Mouse (Mus musculus) cortical plate, adult 2 months (tissue): ENCODE results near the gene Igfbpl1. TPM values are rescaled to one million over a fixed set of nuclear protein-coding genes. Genes with fewer than 3 reads are reported as not detected.

Experiments used
- H3K27ac ChIP-seq: fragments of 200-500 bp; 2 replicates; pipeline ENCODE4 v1.5.1; 2012; ENCODE audit warnings: low read length, control low read depth, inconsistent platforms; ENCODE audit not compliant: insufficient read depth
- H3K4me1 ChIP-seq: fragments of 200-500 bp; 2 replicates; pipeline ENCODE4 v1.6.1; 2011; ENCODE audit warnings: low read length; ENCODE audit not compliant: control insufficient read depth, insufficient read depth
- H3K4me3 ChIP-seq: fragments of 200-500 bp; 2 replicates; pipeline ENCODE4 v1.5.1; 2011; ENCODE audit warnings: mild to moderate bottlenecking, low read length, control low read depth; ENCODE audit not compliant: insufficient read depth
- CTCF ChIP-seq: fragments of 200-500 bp; IDR thresholded peaks from 2 replicates; pipeline ENCODE4 v1.5.1; 2011; ENCODE audit warnings: mild to moderate bottlenecking, control low read depth, low read length; ENCODE audit not compliant: insufficient read depth; ENCODE audit errors: extremely low read depth
- POLR2A ChIP-seq: fragments of 200-500 bp; IDR thresholded peaks from 2 replicates; pipeline ENCODE4 v1.6.1; 2011; ENCODE audit warnings: mild to moderate bottlenecking, low read length, control low read depth; ENCODE audit not compliant: insufficient read depth; ENCODE audit errors: extremely low read depth
- polyA plus RNA-seq: library from polyadenylated mRNA; depleted of rRNA; stranded (reverse); fragments of >200 nt; gene quantifications from 2 replicates; pipeline ENCODE4 v1.2.3, GENCODE M21; 2012

The Igfbpl1 gene
- polyA plus RNA-seq, 1 experiment: 1.2 TPM

GRCm38 (mm10) chr4:45799956-45800537, 26.7 kb downstream of the Igfbpl1 start:
- H3K4me1 ChIP-seq: no peaks in the 10 kb centered on the region
- no peak overlapping the region for H3K27ac ChIP-seq
- TF ChIP-seq CTCF (no peak), POLR2A (no peak)
- H3K4me3 ChIP-seq: no peak overlapping the region

DNA sequence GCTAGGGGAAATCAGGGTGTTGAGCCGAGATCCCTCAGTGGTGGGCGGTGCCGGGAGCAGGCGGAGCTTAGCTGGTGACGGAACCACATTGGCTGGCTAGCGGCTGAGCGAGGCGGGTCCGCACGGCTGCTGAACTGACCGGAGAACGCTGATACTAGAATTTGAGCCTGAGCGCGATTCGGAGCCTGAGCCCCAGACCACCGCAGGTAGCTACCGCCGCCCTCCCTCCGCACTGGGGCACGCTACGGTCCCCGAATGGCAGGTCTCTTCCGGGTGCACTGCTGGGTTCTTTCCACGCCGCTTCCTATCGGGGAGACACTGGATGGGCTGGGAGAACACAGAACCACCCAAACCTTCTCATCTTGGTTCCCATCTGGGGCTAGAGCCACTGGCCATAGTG, 27.8 kb downstream of the Igfbpl1 start, which contains the start of gene Aldh1b1:
Gene Aldh1b1 (plus strand): TSS at position 59 of the 400 bp plus-strand sequence.
- H3K4me3 ChIP-seq: peak within 1 kb of the TSS; percentile 69
- no peak within 1 kb of the TSS for H3K27ac ChIP-seq
- TF ChIP-seq POLR2A (peak; percentile 13; the same call in 1 of the 2 replicates), CTCF (no peak)
- no peaks in the 10 kb centered on the region for H3K4me1 ChIP-seq

DNA sequence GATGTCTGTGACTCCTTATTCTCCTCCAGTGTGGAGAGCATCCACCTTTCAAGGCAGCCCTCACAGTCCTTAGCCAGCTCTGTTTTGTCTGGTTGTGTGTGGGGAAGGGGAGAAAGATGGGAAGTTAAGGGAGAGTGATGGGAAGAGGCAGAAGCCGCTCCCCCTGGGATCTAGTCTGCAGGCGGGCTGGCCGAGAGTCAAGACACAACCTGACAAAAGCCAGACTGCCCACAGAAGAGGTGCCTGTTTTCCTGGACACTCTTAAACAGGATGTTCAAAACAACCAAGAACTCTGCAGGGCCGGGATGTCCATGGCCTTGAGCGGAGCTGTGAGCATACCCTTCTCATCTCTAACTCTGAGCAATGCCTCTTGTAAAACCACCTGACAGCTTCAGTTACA, 30.0 kb downstream of the Igfbpl1 start:
- TF ChIP-seq CTCF: no peak
- TF ChIP-seq POLR2A: no peak
- H3K27ac ChIP-seq: no peak overlapping the region
- no peaks in the 10 kb centered on the region for H3K4me1 ChIP-seq
- no peak overlapping the region for H3K4me3 ChIP-seq

DNA sequence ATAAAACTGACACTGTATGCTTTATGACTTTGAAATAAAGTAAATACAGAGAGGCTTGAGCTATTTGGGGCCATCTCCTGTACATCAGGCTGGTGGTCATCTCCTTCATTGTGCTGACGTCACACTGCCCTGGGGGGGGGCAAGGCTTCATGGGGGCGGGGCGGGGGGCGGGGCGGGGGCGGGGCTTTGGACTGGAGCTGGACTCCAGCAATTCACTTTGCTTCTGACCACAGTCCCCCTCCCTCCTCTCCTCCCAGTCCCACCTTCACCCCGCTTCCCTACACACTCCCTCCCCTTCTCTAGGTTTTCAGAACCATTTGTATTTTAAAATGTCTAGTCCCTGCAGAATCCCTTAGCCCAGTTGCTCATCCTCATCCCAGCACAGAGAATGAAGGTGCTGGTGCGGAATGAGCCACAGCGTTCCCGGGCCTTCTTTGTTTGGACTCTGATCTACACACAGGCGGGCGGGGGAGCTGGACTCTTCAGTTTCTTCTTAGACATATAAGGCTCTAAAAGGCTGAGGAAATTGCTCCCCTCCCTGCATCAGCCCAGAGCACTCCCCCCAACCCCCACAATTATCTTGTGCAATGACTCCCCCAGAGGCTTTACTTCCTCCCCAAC, 31.4 kb downstream of the Igfbpl1 start:
- TF ChIP-seq CTCF: no peak
- Histone ChIP-seq H3K27ac (no peak overlapping the region), H3K4me3 (no peak overlapping the region), H3K4me1 (no peaks in the 10 kb centered on the region)

GRCm38 (mm10) chr4:45790018-45790417, 36.7 kb downstream of the Igfbpl1 start:
- H3K4me3 ChIP-seq: no peak overlapping the region
- TF ChIP-seq CTCF: no peak
- no peak for TF ChIP-seq POLR2A
- H3K4me1 ChIP-seq: no peaks in the 10 kb centered on the region
- no peak overlapping the region for H3K27ac ChIP-seq

- H3K27ac ChIP-seq: no peak overlapping the region
- TF ChIP-seq CTCF (no peak), POLR2A (no peak)
- no peak overlapping the region for H3K4me3 ChIP-seq
- no peaks in the 10 kb centered on the region for H3K4me1 ChIP-seq
Observed at GRCm38 (mm10) chr4:45789263-45789958, 37.3 kb downstream of the Igfbpl1 start.

DNA sequence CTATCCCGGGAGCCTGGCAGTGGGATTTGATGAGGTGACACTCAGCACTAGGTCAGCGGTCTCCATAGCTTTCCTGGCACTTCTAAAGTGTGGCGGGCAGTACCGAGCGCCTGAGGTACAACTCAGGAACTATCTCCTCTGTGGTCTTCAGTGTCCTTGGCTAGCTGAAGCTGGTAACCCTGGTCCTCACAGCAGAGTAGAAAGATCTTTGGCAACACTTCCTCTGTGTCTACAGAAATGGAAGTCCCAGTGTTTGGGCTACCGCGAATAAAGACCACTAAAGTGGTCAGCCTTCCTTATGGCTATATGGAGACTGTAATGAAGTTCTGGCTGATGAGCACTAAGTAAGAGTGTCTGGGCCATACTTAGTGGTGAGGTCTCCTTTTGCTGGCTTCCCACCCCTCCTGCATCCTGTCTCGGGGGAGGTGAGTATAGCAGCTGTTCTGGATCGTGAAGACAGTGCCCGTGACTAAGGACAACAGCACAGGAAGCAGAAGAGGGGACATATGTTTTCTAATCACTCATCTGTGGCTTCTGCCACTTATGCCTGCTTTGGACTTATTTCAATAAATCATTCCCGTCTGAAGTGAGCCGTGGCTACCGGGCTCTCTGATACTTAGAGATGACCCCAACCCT, 38.2 kb downstream of the Igfbpl1 start:
- TF ChIP-seq CTCF (no peak), POLR2A (no peak)
- Histone ChIP-seq H3K27ac (no peak overlapping the region), H3K4me1 (no peaks in the 10 kb centered on the region), H3K4me3 (no peak overlapping the region)

DNA sequence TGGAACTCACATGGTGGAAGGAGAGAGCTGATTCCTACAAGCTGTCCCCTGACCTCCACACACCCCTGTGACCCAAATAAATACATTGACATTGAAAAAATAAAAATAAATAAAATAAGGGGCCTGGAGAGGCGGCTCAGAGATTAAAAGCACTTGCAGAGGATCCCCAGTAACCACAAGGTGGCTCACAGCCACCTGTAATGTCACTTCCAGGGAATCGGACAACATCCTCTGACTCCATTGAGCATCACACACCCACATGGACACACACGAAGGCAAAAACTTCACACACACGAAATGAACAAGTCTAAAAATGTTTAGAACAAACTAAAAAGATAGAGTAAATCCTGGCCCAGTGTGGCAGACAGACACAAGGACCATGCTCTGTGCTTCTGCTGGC, 40.0 kb downstream of the Igfbpl1 start:
- TF ChIP-seq CTCF (no peak), POLR2A (no peak)
- H3K4me3 ChIP-seq: no peak overlapping the region
- H3K4me1 ChIP-seq: no peaks in the 10 kb centered on the region
- no peak overlapping the region for H3K27ac ChIP-seq

DNA sequence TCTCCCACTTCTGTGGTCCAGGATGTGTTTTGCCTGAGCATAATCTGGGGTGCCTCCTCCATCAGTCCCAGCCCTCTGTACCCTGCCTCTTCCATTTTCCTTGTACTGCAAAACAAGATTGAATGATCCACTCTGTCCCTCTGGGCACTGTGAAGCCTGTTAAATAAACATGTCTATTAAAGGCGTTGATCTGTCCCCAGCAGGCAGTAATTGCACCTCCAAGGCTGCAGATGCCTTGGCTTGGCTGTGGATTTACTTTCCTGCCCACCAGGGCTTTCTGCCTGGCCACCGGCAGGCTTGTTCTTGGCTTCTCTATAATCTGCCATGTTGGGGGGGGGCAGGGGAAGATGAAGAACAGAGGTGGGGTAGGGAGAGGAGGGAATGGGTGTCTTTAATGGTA, 40.8 kb downstream of the Igfbpl1 start:
- TF ChIP-seq POLR2A: no peak
- Histone ChIP-seq H3K27ac (no peak overlapping the region), H3K4me3 (no peak overlapping the region), H3K4me1 (no peaks in the 10 kb centered on the region)

GRCm38 (mm10) chr4:45783671-45784070, 43.1 kb downstream of the Igfbpl1 start:
- TF ChIP-seq POLR2A: no peak
- TF ChIP-seq CTCF: 0 out of 2 replicates have a peak, but pooled peaks have one; percentile 17
- H3K4me1 ChIP-seq: no peaks in the 10 kb centered on the region
- no peak overlapping the region for H3K4me3 ChIP-seq
- H3K27ac ChIP-seq: no peak overlapping the region
